Mouse (Mus musculus) thymus, postnatal 36 days (tissue): Measurements from ENCODE around the gene Gm11565.
"Not testable (repeated sequence)": the region's sequence is repeated elsewhere in the genome, so short reads cannot be mapped to it uniquely, and the experiment has no call there.

ENCODE experiments used
- DNase-seq, 2 experiments: peaks; one replicate each; pipeline ENCODE4 v3.0.0; 2022; ENCODE audit warnings: mixed read lengths in 2 of 2

The Gm11565 gene

DNA sequence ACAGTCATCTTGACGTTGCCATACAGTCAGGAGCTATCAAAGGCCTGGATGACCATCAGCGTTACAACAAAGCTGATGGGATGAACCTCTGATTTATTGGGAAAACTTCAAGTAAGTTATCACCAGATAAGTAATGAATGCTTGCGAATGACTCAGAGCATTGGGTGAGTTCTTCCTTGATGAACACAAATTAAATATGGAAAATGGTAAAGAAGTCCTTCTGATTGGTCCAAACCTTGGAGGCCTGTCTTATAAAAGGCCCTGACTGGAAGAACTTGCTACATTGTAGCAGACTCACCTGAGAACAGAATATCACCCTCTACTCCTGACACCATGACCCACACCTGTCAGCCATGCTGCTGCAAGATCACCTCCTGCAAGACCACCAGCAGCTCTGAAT is at the start of gene Gm11565:
Gene Gm11565, plus strand, starts transcription at position 301 of the 400 bp plus-strand sequence.
- no peak for DNase-seq

DNA sequence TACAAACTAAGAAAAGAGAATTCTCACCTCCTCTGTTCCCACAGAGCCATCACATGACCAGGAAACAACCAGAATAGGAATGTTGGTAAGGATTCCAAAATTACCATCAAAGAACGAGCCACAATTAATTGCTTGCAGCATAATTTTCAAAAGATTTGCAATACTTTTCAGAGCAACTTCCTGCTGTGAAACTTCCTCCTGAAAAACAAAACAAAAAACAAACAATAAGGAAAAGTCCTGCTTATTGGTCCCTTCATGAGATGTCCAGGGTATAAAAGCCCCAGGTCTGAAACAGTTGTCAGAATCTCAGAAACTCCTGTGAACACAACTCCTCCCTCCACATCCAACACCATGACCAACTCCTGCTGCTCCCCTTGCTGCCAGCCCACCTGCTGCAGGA is 41.5 kb upstream of the Gm11565 start, which contains the start of gene Krtap9-1:
Gene Krtap9-1, plus strand, starts transcription at position 301 of the 400 bp plus-strand sequence.
- DNase-seq, result not testable (repeated sequence)

DNA sequence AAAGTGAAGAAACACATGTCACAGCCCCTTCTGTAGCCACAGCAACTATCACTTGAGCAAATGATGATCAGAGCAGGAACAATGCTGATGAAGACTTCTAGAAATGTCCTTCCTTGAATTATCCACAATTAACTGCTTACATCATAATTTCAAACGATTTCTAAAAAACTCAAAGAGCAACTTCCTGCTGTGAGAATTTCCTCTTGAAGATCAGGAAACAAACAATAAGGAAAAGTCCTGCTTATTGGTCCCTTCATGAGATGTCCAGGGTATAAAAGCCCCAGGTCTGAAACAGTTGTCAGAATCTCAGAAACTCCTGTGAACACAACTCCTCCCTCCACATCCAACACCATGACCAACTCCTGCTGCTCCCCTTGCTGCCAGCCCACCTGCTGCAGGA is 35.7 kb upstream of the Gm11565 start, which contains the start of gene Gm11567:
Gene Gm11567, plus strand, starts transcription at position 301 of the 400 bp plus-strand sequence.
- not testable (repeated sequence) for DNase-seq

DNA sequence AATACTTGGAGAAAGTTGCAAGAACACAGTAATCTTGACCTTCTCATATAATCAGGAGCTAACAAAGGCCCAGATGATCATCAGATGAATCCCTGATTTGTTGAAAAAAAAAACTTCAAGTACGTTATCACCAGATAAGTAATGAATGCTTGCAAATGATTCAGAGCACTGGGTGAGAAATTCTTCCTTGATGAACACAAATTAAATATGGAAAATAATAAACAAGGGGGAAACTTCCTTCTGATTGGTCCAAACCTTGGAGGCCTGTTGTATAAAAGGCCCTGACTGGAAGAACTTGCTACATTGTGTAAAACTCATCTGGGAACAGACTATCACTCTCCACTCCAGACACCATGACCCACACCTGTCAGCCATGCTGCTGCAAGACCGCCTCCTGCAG is 6.9 kb upstream of the Gm11565 start, which contains the start of gene Krtap31-1:
Gene Krtap31-1, plus strand, starts transcription at position 301 of the 400 bp plus-strand sequence.
- no peak for DNase-seq

DNA sequence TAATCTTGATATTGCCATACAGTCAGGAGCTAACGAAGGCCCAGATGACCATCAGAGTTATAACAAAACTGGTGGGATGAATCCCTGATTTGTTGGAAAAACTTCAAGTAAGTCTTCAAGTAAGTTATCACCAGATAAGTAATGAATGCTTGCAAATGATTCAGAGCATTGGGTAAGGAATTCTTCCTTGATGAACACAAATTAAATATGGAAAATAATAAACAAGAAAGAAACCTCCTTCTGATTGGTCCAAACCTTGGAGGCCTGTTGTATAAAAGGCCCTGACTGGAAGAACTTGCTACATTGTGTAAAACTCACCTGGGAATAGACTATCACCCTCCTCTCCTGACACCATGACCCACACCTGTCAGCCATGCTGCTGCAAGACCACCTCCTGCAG is 21.4 kb downstream of the Gm11565 start, which contains the start of gene Krtap31-2:
Gene Krtap31-2, plus strand, starts transcription at position 301 of the 400 bp plus-strand sequence.
- no peak for DNase-seq

DNA sequence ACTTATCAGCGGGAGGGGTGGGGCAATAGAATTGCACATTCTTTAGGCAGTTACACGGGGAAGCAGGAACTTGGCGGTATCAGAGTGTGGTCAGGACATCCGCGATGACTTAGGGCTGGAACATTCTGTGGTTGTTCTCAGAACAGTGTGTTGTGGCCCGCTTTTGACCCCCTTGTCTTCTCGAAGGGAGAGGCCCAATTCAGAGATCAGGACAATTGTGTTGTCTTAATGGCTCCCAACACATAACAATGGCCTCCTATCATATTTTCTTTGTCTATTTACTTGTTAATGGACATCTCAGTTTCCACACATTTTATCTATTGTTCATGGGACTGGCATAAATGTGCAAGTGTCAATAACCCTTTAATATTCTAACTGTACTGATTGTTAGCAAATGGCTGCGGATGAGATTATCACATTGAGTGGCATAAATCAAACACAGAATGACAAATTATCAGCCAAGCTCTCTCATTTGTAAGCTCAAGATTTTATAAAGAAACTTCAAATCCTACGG is 23.3 kb downstream of the Gm11565 start:
- no peak for DNase-seq

DNA sequence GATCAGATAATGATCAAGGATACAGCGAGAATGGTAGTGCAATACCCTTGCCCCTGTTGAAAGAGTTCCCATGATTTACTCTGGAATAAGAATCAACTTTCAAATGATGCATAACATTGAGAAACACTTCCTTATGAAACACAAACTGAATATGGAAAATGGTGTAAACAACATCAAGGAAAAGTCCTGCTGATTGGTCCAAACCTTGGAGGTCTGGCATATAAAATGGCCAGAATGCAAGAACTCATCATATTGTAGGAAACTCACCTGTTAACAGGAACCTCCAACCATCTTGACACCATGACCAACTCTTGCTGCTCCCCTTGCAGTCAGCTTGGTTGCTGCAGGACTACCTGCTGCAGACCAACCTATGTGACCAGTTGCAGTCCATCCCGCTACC is 33.6 kb downstream of the Gm11565 start, which contains the start of gene Krtap9-5:
Gene Krtap9-5, plus strand, starts transcription at position 301 of the 400 bp plus-strand sequence.
- no peak for DNase-seq

DNA sequence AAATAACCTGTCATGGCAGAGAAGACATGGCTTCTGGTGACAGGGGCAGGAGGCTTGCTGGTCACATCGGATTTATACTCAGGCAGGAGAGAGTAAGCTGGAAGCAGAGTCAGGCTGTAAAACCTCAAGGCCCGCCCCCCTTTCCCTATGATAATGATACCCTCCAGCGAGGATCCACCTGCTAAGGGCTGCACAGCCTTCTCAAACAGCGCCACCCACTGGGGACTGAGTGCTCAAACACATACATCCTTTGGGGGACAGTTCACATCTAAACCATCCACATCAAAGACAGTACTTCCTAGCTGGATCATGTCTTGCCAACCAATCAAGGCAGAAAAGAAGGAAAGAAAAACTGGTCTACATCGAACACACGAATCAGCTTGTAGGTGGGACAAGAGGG is 49.7 kb downstream of the Gm11565 start:
- no peak for DNase-seq
